Mouse (Mus musculus) ES-E14 (cell line): ENCODE measurements around the gene Iqgap2.

ENCODE experiments used
- CHD2 ChIP-seq: IDR thresholded peaks from 2 replicates; pipeline ENCODE4 v1.6.1; 2014; ENCODE audit warnings: mild to moderate bottlenecking, low read depth, low read length, inconsistent platforms
- HCFC1 ChIP-seq: IDR thresholded peaks from 2 replicates; pipeline ENCODE4 v1.6.1; 2012; ENCODE audit warnings: low read length, inconsistent platforms, borderline replicate concordance; ENCODE audit not compliant: insufficient read depth
- MAFK ChIP-seq: IDR thresholded peaks from 2 replicates; pipeline ENCODE4 v1.6.1; 2014; ENCODE audit warnings: mild to moderate bottlenecking, low read depth, low read length, inconsistent platforms; ENCODE audit not compliant: insufficient read depth
- ZC3H11A ChIP-seq: IDR thresholded peaks from 2 replicates; pipeline ENCODE4 v1.6.1; 2012; ENCODE audit warnings: low read depth, mild to moderate bottlenecking, inconsistent platforms, low read length, borderline replicate concordance
- ZNF384 ChIP-seq: IDR thresholded peaks from 2 replicates; pipeline ENCODE4 v1.6.1; 2012; ENCODE audit warnings: low read depth, low read length, inconsistent platforms

- TF ChIP-seq ZC3H11A (no peak), HCFC1 (no peak), CHD2 (no peak), MAFK (no peak), ZNF384 (no peak)
These were observed 956 bp upstream of the Iqgap2 start for GRCm38 (mm10) chr13:95892611-95893145.
